Mouse (Mus musculus) intestine, postnatal 0 days (tissue): ENCODE measurements around the gene Elovl7. TPM values are rescaled to one million over a fixed set of nuclear protein-coding genes. Genes with fewer than 3 reads are reported as not detected.
A peak's percentile ranks its signal among the peaks of the same experiment; 100 is the strongest.

Source experiments
- ATAC-seq: fragments of 200-750 bp; cut with Nextera tagmentation; 2 replicates; pipeline ENCODE4 v1.8.0; 2017; ENCODE audit warnings: mild to moderate bottlenecking, moderate TSS enrichment, moderate library complexity
- H3K27ac ChIP-seq: fragments of 300-500 bp; sonication (generic); 2 replicates; pipeline ENCODE4 v1.5.1; 2014; ENCODE audit warnings: mild to moderate bottlenecking, low read depth, low read length, moderate library complexity
- H3K27me3 ChIP-seq: fragments of 300-500 bp; sonication (generic); replicated peaks from 2 replicates; pipeline ENCODE4 v1.6.1; 2014; ENCODE audit warnings: low read length, mixed read lengths; ENCODE audit not compliant: control insufficient read depth, insufficient read depth
- H3K36me3 ChIP-seq: fragments of 300-500 bp; sonication (generic); 2 replicates; pipeline ENCODE4 v1.6.1; 2014; ENCODE audit warnings: mild to moderate bottlenecking, moderate library complexity; ENCODE audit not compliant: control insufficient read depth, insufficient read depth
- H3K4me1 ChIP-seq: fragments of 300-500 bp; sonication (generic); replicated peaks from 2 replicates; pipeline ENCODE4 v1.6.1; 2014; ENCODE audit warnings: antibody characterized with exemption, low read length, mixed read lengths; ENCODE audit not compliant: control insufficient read depth, insufficient read depth
- H3K4me2 ChIP-seq: fragments of 300-500 bp; sonication (generic); replicated peaks from 2 replicates; pipeline ENCODE4 v1.6.1; 2014; ENCODE audit warnings: low read depth, mild to moderate bottlenecking, moderate library complexity
- H3K4me3 ChIP-seq: fragments of 300-500 bp; sonication (generic); 2 replicates; pipeline ENCODE4 v1.5.1; 2014; ENCODE audit warnings: low read depth, low read length
- H3K9ac ChIP-seq: fragments of 300-500 bp; sonication (generic); 2 replicates; pipeline ENCODE4 v1.6.1; 2014; ENCODE audit warnings: mild to moderate bottlenecking, low read depth, low read length
- H3K9me3 ChIP-seq: fragments of 300-500 bp; sonication (generic); 2 replicates; pipeline ENCODE4 v1.6.1; 2016; ENCODE audit warnings: mixed run types; ENCODE audit not compliant: control insufficient read depth
- CTCF ChIP-seq: sonication (generic); IDR thresholded peaks from 2 replicates; pipeline ENCODE4 v1.5.1; 2016; ENCODE audit warnings: low read depth, mild to moderate bottlenecking, control low read depth, antibody characterized with exemption, moderate library complexity
- WGBS: fragments of 180-500 bp; shearing (Covaris S2); extraction: QIAGEN DNeasy Blood & Tissue Kit; methylation state at CpG from one replicate; pipeline ENCODE4 v1.1.7; 2014; 5-methylcytosine and 5-hydroxymethylcytosine counted together
- polyA plus RNA-seq: library from polyadenylated mRNA; unstranded; fragments of >200 nt; fragmentation: Nextera tagmentation; extraction: Ambion mirVana; gene quantifications from 2 replicates; pipeline ENCODE4 v1.2.1, GENCODE M21; 2015

Gene Elovl7
- polyA plus RNA-seq, 1 experiment from 2014 or later: 10.8 TPM

GRCm38 (mm10) chr13:108289436-108289835 lies 75.2 kb downstream of the Elovl7 start:
- H3K27me3 ChIP-seq: no peaks in the 10 kb centered on the region
- 74% methylated on average over 3 of the region's 3 CpGs for WGBS

GRCm38 (mm10) chr13:108290314-108290713 lies 76.1 kb downstream of the Elovl7 start:
- Histone ChIP-seq H3K36me3 (no peaks in the 10 kb centered on the region), H3K27ac (no peak overlapping the region), H3K4me2 (no peak overlapping the region), H3K4me1 (no peaks in the 10 kb centered on the region), H3K9me3 (no peaks in the 10 kb centered on the region), H3K27me3 (no peaks in the 10 kb centered on the region), H3K4me3 (no peak overlapping the region), H3K9ac (no peak overlapping the region)
- 80% methylated on average over 4 of the region's 4 CpGs for WGBS
- no peak for ATAC-seq
- TF ChIP-seq CTCF: no peak

More at GRCm38 (mm10) chr13:108289436-108289835, 75.2 kb downstream of the Elovl7 start:
- ATAC-seq: no peak
- no peak overlapping the region for H3K4me3 ChIP-seq
- H3K4me1 ChIP-seq: no peaks in the 10 kb centered on the region
- no peak overlapping the region for H3K4me2 ChIP-seq
- H3K9ac ChIP-seq: no peak overlapping the region
- H3K36me3 ChIP-seq: no peaks in the 10 kb centered on the region
- H3K9me3 ChIP-seq: no peaks in the 10 kb centered on the region
- no peak for TF ChIP-seq CTCF
- H3K27ac ChIP-seq: no peak overlapping the region

- Histone ChIP-seq H3K9ac (no peak overlapping the region), H3K27ac (0 out of 2 replicates have a peak overlapping the region, but pooled peaks have one; percentile 9)
- peak; percentile 53; the same call in 1 of the 2 replicates for ATAC-seq
Observed at GRCm38 (mm10) chr13:108297350-108298093, 83.3 kb downstream of the Elovl7 start.

GRCm38 (mm10) chr13:108298241-108298640 lies 84.0 kb downstream of the Elovl7 start:
- H3K9me3 ChIP-seq: no peaks in the 10 kb centered on the region
- H3K36me3 ChIP-seq: no peaks in the 10 kb centered on the region
- H3K27me3 ChIP-seq: no peaks in the 10 kb centered on the region
- H3K4me2 ChIP-seq: no peak overlapping the region
- H3K27ac ChIP-seq: no peak overlapping the region
- no peak for ATAC-seq
- H3K9ac ChIP-seq: no peak overlapping the region
- 42% methylated on average over 5 of the region's 5 CpGs for WGBS
- no peak for TF ChIP-seq CTCF
- H3K4me1 ChIP-seq: no peaks in the 10 kb centered on the region
- H3K4me3 ChIP-seq: no peak overlapping the region

More at GRCm38 (mm10) chr13:108297350-108298093, 83.3 kb downstream of the Elovl7 start:
- H3K36me3 ChIP-seq: no peaks in the 10 kb centered on the region
- H3K4me1 ChIP-seq: no peaks in the 10 kb centered on the region
- H3K4me3 ChIP-seq: peak overlapping the region; percentile 23
- 16% methylated on average over 12 of the region's 12 CpGs for WGBS
- TF ChIP-seq CTCF: no peak
- H3K9me3 ChIP-seq: no peaks in the 10 kb centered on the region
- H3K27me3 ChIP-seq: no peaks in the 10 kb centered on the region
- H3K4me2 ChIP-seq: peak overlapping the region; percentile 55

- Histone ChIP-seq H3K4me1 (no peaks in the 10 kb centered on the region), H3K9me3 (no peaks in the 10 kb centered on the region), H3K27me3 (no peaks in the 10 kb centered on the region), H3K36me3 (no peaks in the 10 kb centered on the region), H3K4me2 (no peak overlapping the region), H3K9ac (no peak overlapping the region), H3K27ac (no peak overlapping the region), H3K4me3 (no peak overlapping the region)
- peak; percentile 60; the same call in 1 of the 2 replicates for ATAC-seq
- 16% methylated on average over 5 of the region's 5 CpGs for WGBS
- TF ChIP-seq CTCF: peak; percentile 65
Observed at GRCm38 (mm10) chr13:108300346-108300950, 86.2 kb downstream of the Elovl7 start.

- ATAC-seq: no peak
- Histone ChIP-seq H3K27ac (no peak overlapping the region), H3K4me1 (no peaks in the 10 kb centered on the region), H3K4me2 (no peak overlapping the region), H3K9me3 (no peaks in the 10 kb centered on the region), H3K27me3 (no peaks in the 10 kb centered on the region), H3K4me3 (no peak overlapping the region), H3K36me3 (no peaks in the 10 kb centered on the region), H3K9ac (no peak overlapping the region)
- TF ChIP-seq CTCF: no peak
- 76% methylated on average over 7 of the region's 7 CpGs for WGBS
Observed at GRCm38 (mm10) chr13:108301411-108301810, 87.2 kb downstream of the Elovl7 start.
